ENCODE assay signal across 19 mouse cellular contexts in genomic region chr12:77089624-77090278, GRCm38 (mm10).
DNase-seq lines count a peak whose midpoint lies in the region; ATAC-seq and TF ChIP-seq lines count a peak whose summit lies in the region.
"Had no signal": no experiment of that assay in that cellular context is flagged by ENCODE, and none has a peak within 500 bp of the region (broad histone marks: within the 10 kb centered on the region; RNA-seq: fewer than 3 reads in every experiment).

No protein-coding gene starts in this region.

- no peak for TF ChIP-seq CTCF in CH12.LX (conservative IDR thresholded peaks at IDR 0.05 in 1 of 2, IDR thresholded peaks at IDR 0.05 in 1 of 2; ENCODE audit: low read depth in 2 of 2, low read length in 2 of 2)

- H3K9me3 ChIP-seq in CH12.LX (replicated peaks; ENCODE audit: low read length), result no peaks in the 10 kb centered on the region
- H3K9me3 ChIP-seq in liver, embryonic 15.5 days (replicated peaks), result no peaks in the 10 kb centered on the region
- H3K9me3 ChIP-seq: hindbrain, embryonic 13.5 days; intestine, embryonic 15.5 days had no signal

- in situ Hi-C loops in CH12.LX (cut with MboI; ENCODE audit: low pct_ligation_motif_present, low pct_unique_long_range_greater_than_20kb, low sequenced_read_pairs), result no loop called here

- H3K27me3 ChIP-seq in CH12.LX (replicated peaks), result no peaks in the 10 kb centered on the region
- H3K27me3 ChIP-seq in liver, embryonic 15.5 days, result no peaks in the 10 kb centered on the region
- H3K27me3 ChIP-seq: hindbrain, embryonic 13.5 days; intestine, embryonic 15.5 days; megakaryocyte, embryonic 14.5 days had no signal

- H3K27ac ChIP-seq in CH12.LX (ENCODE audit: insufficient read depth, low read depth), result no peak overlapping the region
- no peak overlapping the region for H3K27ac ChIP-seq in liver, embryonic 15.5 days (replicated peaks)
- H3K27ac ChIP-seq: gastrocnemius, adult 2 months; heart, adult 2 months; hindbrain, embryonic 13.5 days; intestine, embryonic 15.5 days; kidney, postnatal 0 days had no signal

- dilution Hi-C loops in CH12.LX (cut with MboI; ENCODE audit: extremely low pct_ligation_motif_present, extremely low pct_unique_long_range_greater_than_20kb, low sequenced_read_pairs), result no loop called here

- H3K36me3 ChIP-seq in CH12.LX (replicated peaks in 1 of 2; ENCODE audit: control insufficient read depth in 1 of 2, insufficient read depth in 1 of 2, low read length in 1 of 2), result no peaks in the 10 kb centered on the region
- H3K36me3 ChIP-seq in liver, embryonic 15.5 days (replicated peaks), result no peaks in the 10 kb centered on the region
- H3K36me3 ChIP-seq: hindbrain, embryonic 13.5 days; intestine, embryonic 15.5 days had no signal

- peaks cover 30 to 88% of the 10 kb centered on the region in 2 experiments for H3K4me1 ChIP-seq in CH12.LX (ENCODE audit: control insufficient read depth in 1 of 2, insufficient read depth in 2 of 2)
- H3K4me1 ChIP-seq in liver, embryonic 15.5 days (replicated peaks), result peaks cover 50% of the 10 kb centered on the region

- 29% methylated on average over 6 of the region's 6 CpGs for WGBS in liver, embryonic 15.5 days (ENCODE audit: insufficient replicate concordance)

- TF ChIP-seq EP300 in CH12.LX (IDR thresholded peaks at IDR 0.05; ENCODE audit: low read length), result no peak

- H3K4me2 ChIP-seq in CH12.LX (ENCODE audit: insufficient read depth, low read depth, poor library complexity, severe bottlenecking), result no peak overlapping the region
- peak overlapping the region; percentile 5; the same call in 1 of the 2 replicates for H3K4me2 ChIP-seq in liver, embryonic 15.5 days
- H3K4me2 ChIP-seq: hindbrain, embryonic 13.5 days; intestine, embryonic 15.5 days had no signal

- ATAC-seq in liver, embryonic 15.5 days (ENCODE audit: insufficient read depth), result peak; percentile 51; the same call in 1 of the 2 replicates
- ATAC-seq: forebrain, embryonic 14.5 days; intestine, embryonic 15.5 days had no signal

- H3K4me3 ChIP-seq in CH12.LX (replicated peaks in 1 of 3; ENCODE audit: low read depth in 2 of 3, low read length in 2 of 3, poor library complexity in 1 of 3), result no peak overlapping the region
- no peak overlapping the region for H3K4me3 ChIP-seq in liver, embryonic 15.5 days (replicated peaks)
- H3K4me3 ChIP-seq: gastrocnemius, adult 2 months; heart, adult 2 months; hindbrain, embryonic 13.5 days; intestine, embryonic 15.5 days; megakaryocyte, embryonic 14.5 days had no signal

- TF ChIP-seq POLR2A in CH12.LX (IDR thresholded peaks at IDR 0.05; ENCODE audit: low read depth, low read length), result no peak

- DNase-seq in heart, adult 18-20 months, result peak; percentile 15 to 25
- DNase-seq in heart, postnatal 4 days, result no peak
- no peak for DNase-seq in CH12.LX (ENCODE audit: extremely low read depth)
- peak; percentile 70 for DNase-seq in c-Kit-positive CD71-positive TER-119-negative erythroid progenitor cells, embryonic 14.5 days (ENCODE audit: low read depth)
- no peak for DNase-seq in adrenal gland, postnatal 25 days
- DNase-seq in gastrocnemius, postnatal 36 days, result no peak
- DNase-seq in retina, embryonic 14.5 days (ENCODE audit: low spot score), result no peak
- DNase-seq: cerebellum, adult 11-12 months; cerebellum, postnatal 25 days; gastrocnemius, adult 2 months; lung, postnatal 10 days; thymus, adult 18-20 months had no signal

- intact Hi-C loops in gastrocnemius, postnatal 36 days (cut with DNase I), result no loop called here

- H3K9ac ChIP-seq in CH12.LX (ENCODE audit: insufficient read depth, low read depth), result no peak overlapping the region
- H3K9ac ChIP-seq in liver, embryonic 15.5 days, result no peak overlapping the region
- H3K9ac ChIP-seq: hindbrain, embryonic 13.5 days; intestine, embryonic 15.5 days had no signal

- TF ChIP-seq RAD21 in CH12.LX (IDR thresholded peaks at IDR 0.05; ENCODE audit: low read depth, low read length), result no peak

- no peaks in the 10 kb centered on the region for H3K79me2 ChIP-seq in CH12.LX (replicated peaks; ENCODE audit: control insufficient read depth, extremely low read depth, insufficient read depth, poor library complexity, severe bottlenecking)

TF ChIP-seq in CH12.LX, 34 proteins besides CTCF, POLR2A, EP300 and RAD21:
- TF ChIP-seq MEF2A (IDR thresholded peaks at IDR 0.05; ENCODE audit: borderline replicate concordance, low read depth, low read length) (no peak), RCOR1 (conservative IDR thresholded peaks at IDR 0.05; ENCODE audit: low read depth, low read length) (no peak), ZC3H11A (IDR thresholded peaks at IDR 0.05; ENCODE audit: low read depth, low read length) (no peak), MAZ (IDR thresholded peaks at IDR 0.05; ENCODE audit: low read depth, low read length) (no peak), MAFK (IDR thresholded peaks at IDR 0.05; ENCODE audit: insufficient replicate concordance, low read length) (no peak), TBP (conservative IDR thresholded peaks at IDR 0.05; ENCODE audit: low read depth, low read length) (no peak), ZKSCAN1 (IDR thresholded peaks at IDR 0.05; ENCODE audit: borderline replicate concordance, low read depth, low read length) (no peak), BHLHE40 (IDR thresholded peaks at IDR 0.05; ENCODE audit: low read depth, low read length) (peak; percentile 51), MYC (IDR thresholded peaks at IDR 0.05; ENCODE audit: low read depth, low read length) (no peak), ZNF384 (IDR thresholded peaks at IDR 0.05; ENCODE audit: low read depth, low read length) (peak; percentile 86), PAX5 (IDR thresholded peaks at IDR 0.05; ENCODE audit: low read length) (no peak), E2F4 (IDR thresholded peaks at IDR 0.05; ENCODE audit: insufficient replicate concordance, low read depth, low read length) (no peak), UBTF (IDR thresholded peaks at IDR 0.05; ENCODE audit: low read depth, low read length) (no peak), JUND (conservative IDR thresholded peaks at IDR 0.05; ENCODE audit: low read depth, low read length) (no peak), TCF12 (IDR thresholded peaks at IDR 0.05; ENCODE audit: low read depth, low read length) (no peak), SIN3A (IDR thresholded peaks at IDR 0.05; ENCODE audit: low read length) (no peak), USF1 (IDR thresholded peaks at IDR 0.05; ENCODE audit: low read depth, low read length) (0 out of 2 replicates have a peak, but pooled peaks have one; percentile 16), ETS1 (conservative IDR thresholded peaks at IDR 0.05; ENCODE audit: low read depth, low read length) (peak; percentile 13; the same call in 1 of the 2 replicates), USF2 (conservative IDR thresholded peaks at IDR 0.05; ENCODE audit: low read depth, low read length) (no peak)

Comparison
In these comparisons a context has a peak if more than half of its experiments do, and no peak if none do; other contexts are left out.
1. DNase-seq: peak in heart, adult 18-20 months (2 of 2) and c-Kit-positive CD71-positive TER-119-negative erythroid progenitor cells, embryonic 14.5 days (single experiment); none in heart, postnatal 4 days (single experiment), CH12.LX (single experiment), adrenal gland, postnatal 25 days (single experiment), gastrocnemius, postnatal 36 days (0 of 2) and retina, embryonic 14.5 days (single experiment).